Mouse (Mus musculus): ENCODE data around the gene Tbc1d17.

Gene Tbc1d17

DNA sequence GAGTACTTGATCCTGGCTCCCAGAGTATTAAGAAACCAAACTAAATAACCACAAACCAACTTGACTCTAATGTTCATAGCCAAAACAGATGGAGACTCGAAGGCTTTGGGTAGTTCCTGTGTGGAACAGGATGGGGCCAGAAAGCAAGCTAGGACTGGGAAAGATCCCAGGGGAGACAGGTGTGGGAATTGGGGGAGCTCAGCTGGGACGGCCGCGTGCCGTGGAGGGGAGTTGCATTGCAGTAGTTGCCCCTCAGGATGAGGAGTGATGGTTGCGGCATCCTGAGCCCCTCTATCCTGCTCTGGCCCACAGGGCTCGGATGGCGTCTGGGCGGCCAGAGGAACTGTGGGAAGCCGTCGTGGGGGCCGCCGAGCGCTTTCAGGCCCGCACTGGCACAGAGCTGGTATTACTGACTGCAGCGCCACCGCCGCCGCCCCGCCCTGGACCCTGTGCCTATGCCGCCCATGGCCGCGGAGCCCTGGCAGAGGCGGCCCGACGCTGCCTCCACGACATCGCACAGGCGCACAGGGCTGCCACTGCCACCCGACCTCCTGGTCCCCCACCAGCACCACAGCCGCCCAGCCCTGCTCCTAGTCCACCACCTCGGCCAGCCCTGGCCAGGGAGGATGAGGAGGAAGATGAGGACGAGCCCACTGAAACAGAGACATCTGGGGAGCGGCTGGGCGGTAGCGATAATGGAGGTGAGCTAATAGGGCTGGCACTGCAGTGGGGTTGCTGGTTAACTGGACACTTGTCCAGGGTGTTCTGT is 3.6 kb upstream of the Tbc1d17 start:
- DNase-seq, result no peak

DNA sequence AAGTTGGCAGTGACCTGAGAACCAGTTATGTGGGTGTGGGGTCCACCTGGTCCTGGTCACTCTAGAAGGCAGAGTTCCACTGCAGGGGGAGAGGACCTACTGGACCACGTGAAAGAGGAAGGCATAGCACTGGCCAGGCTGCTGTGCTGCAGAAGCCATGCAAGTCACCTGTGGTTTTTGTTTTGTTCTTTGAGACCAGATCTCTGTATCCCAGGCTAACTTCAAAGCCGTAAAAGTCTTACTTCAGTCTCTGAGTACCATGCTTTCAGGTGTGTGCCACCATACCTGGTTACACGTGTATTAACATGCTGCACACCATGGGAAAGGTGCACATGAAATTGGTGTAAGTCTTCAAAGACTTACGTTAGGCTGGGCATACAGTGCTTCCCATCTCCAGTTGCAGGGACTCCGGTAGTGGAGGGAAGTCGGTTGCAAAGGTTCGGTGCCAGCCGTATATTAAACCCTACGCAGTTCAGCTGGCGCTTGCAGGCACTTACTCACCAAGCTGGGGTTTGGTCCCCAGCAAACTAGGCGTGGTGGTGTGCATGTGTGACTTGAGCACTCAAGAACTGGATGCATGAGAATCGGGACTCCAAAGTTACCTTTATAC is 2.9 kb upstream of the Tbc1d17 start:
- DNase-seq, result no peak

- DNase-seq, result no peak
Measured at GRCm38 (mm10) chr7:44850789-44851624, 2.1 kb upstream of the Tbc1d17 start.

DNA sequence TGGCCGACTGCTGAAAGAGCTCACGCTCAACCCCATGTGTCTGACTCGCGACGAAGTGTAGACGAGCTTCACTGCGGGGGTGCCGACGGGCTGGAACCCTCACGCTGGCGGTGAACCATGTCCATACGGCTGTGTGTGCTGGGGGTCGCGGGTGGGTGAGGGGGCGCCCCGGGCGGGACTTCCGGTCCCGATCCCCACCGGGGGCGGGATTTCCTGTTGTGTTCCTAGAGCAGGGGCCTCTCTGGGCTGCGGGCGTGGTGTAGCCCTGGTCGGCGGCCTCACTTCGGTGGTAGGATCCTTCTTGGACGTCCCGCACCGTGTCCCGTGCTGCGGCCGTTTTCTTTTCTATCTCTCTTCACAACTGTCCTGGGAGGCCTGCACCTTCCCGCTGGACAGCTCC is 1.3 kb upstream of the Tbc1d17 start:
- peak; percentile 89 for DNase-seq

GRCm38 (mm10) chr7:44849416-44850111 is 685 bp upstream of the Tbc1d17 start:
- peak; percentile 91 to 93 for DNase-seq

GRCm38 (mm10) chr7:44847772-44848171 is 1.1 kb downstream of the Tbc1d17 start:
- peak in 1 of 2 experiments; percentile 40 for DNase-seq

GRCm38 (mm10) chr7:44846804-44847203 is 2.1 kb downstream of the Tbc1d17 start:
- peak in 1 of 2 experiments; percentile 44 for DNase-seq

- DNase-seq, result peak in 1 of 2 experiments; percentile 3
Measured at GRCm38 (mm10) chr7:44845006-44845405, 3.9 kb downstream of the Tbc1d17 start.

GRCm38 (mm10) chr7:44841825-44842463 is 6.9 kb downstream of the Tbc1d17 start:
- DNase-seq, result no peak

- no peak for DNase-seq
Measured at GRCm38 (mm10) chr7:44840426-44840825, 8.5 kb downstream of the Tbc1d17 start.

DNA sequence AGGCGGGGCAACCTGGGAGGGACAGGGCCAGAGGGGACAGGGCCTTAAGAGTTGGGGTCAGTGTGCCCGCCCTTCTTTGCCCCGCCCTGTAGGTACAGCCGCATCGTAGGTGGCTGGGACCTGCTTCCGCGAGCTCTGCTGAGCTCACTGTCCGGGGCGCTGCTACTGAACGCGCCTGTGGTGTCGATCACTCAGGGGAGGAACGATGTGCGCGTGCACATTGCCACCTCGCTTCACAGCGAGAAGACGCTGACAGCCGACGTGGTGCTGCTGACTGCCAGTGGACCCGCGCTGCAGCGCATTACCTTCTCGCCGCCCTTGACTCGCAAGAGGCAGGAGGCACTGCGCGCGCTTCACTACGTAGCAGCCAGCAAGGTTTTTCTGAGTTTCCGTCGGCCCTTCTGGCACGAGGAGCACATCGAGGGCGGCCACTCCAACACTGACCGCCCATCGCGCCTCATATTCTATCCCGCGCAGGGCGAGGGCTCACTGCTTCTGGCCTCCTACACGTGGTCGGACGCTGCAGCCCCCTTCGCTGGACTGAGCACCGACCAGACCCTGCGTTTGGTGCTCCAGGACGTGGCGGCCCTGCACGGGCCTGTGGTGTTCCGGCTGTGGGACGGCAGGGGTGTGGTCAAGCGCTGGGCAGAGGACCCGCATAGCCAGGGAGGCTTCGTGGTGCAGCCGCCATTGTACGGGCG is 9.2 kb downstream of the Tbc1d17 start:
- DNase-seq, result peak in 1 of 2 experiments; percentile 52

DNA sequence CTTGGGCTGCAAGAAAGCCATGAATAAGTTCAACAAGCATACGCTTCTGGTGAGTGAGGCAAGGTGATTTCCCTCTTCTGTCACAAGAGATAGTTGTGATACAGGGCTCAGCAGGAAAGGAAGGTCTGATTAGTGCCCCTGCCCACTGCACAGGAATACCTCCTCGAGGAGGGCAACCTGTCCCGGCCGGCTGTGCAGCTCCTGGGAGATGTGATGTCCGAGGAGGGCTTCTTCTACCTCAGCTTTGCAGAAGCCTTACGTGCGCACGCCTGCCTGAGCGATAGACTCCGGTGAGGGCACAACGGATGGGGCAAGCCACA is 9.7 kb downstream of the Tbc1d17 start:
- DNase-seq, result no peak

- no peak for DNase-seq
Measured at GRCm38 (mm10) chr7:44838073-44838472, 10.8 kb downstream of the Tbc1d17 start.

DNA sequence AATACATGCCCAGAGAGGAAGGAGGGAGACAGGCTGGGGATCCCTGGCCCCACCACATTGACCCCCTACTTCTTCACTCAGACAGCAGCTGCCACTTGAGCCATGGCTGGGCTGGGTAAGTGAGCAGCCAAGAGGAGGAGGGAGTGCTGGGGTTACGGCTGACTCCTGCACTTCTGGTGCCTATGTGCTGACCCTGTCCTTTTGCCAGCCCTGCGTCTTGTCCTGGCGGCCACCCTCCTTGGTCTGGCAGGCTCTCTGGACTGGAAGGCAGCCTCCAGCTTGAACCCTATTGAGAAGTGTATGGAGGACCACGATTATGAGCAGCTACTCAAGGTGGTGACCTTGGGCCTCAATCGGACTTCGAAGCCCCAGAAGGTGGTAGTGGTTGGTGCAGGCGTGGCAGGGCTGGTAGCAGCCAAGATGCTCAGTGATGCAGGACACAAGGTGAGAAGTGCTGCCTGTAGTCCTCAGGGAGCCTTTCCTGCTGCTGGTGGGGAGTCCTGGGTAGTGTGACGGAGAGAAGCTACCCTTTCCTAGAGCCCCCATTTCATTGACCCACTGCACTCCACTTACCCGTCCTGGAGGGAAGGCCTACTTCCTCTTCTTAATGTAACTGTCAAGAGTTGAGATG is 12.3 kb downstream of the Tbc1d17 start:
- no peak for DNase-seq

GRCm38 (mm10) chr7:44836016-44836404 is 12.9 kb downstream of the Tbc1d17 start:
- DNase-seq, result no peak

- DNase-seq, result no peak
Measured at GRCm38 (mm10) chr7:44835373-44836015, 13.4 kb downstream of the Tbc1d17 start.

- DNase-seq, result no peak
Measured at GRCm38 (mm10) chr7:44832763-44833162, 16.1 kb downstream of the Tbc1d17 start.

DNA sequence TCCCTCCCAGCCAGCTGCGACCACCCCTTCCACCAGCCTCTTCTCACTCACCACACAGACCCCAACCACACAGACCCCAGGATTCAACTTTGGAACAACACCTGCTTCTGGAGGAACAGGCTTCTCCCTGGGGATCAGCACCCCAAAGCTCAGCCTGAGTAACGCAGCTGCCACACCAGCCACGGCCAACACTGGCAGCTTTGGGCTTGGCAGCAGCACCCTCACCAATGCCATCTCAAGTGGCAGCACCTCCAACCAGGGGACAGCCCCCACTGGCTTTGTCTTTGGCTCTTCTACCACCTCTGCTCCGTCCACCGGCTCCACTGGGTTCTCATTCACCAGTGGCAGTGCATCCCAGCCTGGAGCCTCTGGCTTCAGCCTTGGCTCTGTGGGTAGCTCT is 20.2 kb downstream of the Tbc1d17 start:
- DNase-seq, result no peak

GRCm38 (mm10) chr7:44826771-44827170 is 22.1 kb downstream of the Tbc1d17 start:
- DNase-seq, result no peak

DNA sequence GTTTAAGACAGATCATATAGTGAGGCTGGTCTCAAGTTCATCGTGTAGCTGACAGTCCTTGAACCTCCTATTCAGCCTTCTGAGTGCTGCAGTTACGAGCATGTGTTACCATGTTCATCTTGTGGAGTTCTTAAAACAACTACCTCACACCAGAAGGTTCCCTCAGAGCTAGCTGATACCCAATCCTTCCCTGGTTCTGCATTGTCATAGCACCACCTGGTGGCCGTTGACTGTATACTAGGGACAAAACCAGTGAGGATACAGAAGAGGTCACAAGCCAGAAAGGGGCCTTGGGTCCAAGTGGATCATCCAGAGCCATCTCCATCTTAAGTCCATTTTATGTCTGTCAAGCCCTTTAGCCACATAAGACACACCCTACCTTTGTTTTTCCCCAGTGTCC is 24.0 kb downstream of the Tbc1d17 start:
- DNase-seq, result peak; percentile 89 to 94

DNA sequence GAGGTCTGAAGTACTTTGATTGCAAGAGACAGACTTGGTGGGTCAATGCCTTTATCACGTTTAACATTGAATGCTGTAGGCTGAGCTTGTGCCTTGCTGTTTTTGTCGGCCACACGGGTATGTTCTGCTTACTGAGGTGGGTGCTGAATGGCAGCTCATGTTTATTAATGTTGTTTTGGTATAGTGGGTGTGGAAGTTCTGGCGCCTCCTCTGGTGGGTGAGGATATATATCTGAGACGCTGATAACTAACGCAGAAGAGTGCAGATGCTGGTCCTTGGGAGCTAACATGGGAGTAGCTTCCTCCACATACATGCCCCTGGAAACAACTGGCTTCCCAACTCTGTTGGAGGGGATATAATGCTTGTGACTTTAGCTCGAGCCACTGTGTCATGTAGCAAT is 25.5 kb downstream of the Tbc1d17 start:
- no peak for DNase-seq

All from cerebellum, postnatal 14 days (tissue).